Mouse (Mus musculus): Measurements from ENCODE around the gene Uhrf1. TPM values are rescaled to one million over a fixed set of nuclear protein-coding genes. Genes with fewer than 3 reads are reported as not detected.
A peak's percentile ranks its signal among the peaks of the same experiment; 100 is the strongest.

The Uhrf1 gene
- total RNA-seq, 1 experiment from 2014 or later, result 2.4 TPM

DNA sequence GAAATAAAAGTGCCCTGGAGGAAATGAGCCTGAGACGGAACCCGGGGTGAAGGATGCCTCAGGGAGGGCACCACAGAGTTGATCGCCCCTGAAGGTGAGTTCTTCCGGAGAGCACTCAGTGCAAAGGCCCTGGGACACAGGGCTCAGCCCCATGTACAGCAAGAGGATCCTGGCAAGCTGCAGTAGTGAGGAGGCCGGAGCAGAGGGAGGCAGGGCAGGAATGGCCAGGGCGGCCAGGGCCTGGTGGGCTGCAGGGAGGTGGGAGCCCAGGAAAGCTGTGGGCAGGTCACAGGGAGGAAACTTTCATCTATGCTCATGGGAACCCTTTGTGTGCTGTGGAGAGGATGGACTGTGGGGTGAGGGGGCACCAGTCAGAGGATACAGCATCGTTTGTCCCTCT, 29.6 kb upstream of the Uhrf1 start:
- ATAC-seq (ENCODE audit: extremely low read depth, insufficient number of reproducible peaks, low FRiP score, poor library complexity, severe bottlenecking), result no peak

DNA sequence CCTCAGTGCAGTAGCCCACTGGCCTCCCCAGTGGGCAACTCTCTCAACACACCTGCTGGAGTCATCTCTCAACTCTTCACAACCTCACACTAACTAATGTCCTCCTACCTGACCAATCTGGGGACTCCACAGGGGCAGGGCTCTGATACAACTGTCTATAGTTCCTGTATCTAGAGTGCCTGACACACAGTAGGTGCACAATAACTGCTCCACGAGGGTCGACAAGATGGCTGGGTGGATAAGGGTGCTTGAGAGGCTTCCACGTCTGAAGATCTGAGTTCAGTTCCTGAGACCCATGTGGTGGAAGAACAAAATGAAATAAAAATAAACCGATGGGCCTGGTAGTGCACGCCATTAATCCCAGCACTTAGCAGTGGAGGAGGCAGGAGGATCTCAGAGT, 29.1 kb upstream of the Uhrf1 start:
- no peak for ATAC-seq (ENCODE audit: extremely low read depth, insufficient number of reproducible peaks, low FRiP score, poor library complexity, severe bottlenecking)

GRCm38 (mm10) chr17:56275842-56276480, 27.2 kb upstream of the Uhrf1 start:
- no peak for ATAC-seq (ENCODE audit: extremely low read depth, insufficient number of reproducible peaks, low FRiP score, poor library complexity, severe bottlenecking)

DNA sequence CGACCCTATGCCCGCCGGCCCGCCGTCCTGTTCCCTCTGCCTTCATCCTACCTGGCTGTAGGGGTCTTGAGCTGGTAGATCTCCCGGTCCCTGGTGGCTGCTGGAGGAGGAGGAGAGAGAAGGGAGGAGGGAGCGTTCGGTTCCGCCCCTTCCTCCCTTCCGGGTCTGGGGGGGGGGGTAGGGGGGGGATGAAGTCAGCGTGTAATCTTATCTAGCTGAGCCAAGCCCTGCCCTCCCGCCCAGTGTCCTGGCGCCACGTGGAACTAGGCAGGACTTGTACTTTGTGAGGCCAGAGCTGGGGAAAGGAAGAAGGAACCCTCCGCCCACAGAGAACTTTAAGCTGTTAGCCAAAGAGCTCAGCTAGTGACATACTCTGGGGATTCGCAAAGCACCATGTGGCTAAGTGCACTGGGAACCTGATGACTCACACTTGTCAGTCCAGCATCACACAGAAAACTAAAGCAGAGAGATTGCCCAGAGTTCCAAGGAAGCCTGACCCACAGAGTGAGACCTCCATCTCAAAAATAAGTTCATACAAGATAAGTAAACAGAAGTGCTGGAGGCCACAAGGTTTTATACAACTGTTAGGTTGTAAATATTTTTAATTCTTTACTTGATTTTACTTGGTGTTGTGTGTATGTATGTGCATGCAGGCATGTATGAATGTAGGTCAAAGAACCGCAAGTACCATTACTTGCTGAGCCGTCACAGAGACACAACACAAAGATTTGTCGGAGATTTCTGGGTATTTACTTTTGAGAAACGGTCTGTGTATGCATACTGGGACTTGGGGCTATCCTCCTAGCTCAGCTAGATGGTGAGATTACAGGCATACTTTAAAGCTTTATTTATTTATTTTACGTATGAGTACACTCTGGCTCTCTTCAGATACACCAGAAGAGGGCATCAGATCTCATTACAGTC, 26.2 kb upstream of the Uhrf1 start, which contains the start of gene Ticam1:
Gene Ticam1 (minus strand): TSS at position 144 of the 924 bp plus-strand sequence.
- ATAC-seq (ENCODE audit: extremely low read depth, insufficient number of reproducible peaks, low FRiP score, poor library complexity, severe bottlenecking), result peak; percentile 73

- no peak for ATAC-seq (ENCODE audit: extremely low read depth, insufficient number of reproducible peaks, low FRiP score, poor library complexity, severe bottlenecking)
These were observed 25.6 kb upstream of the Uhrf1 start for GRCm38 (mm10) chr17:56277567-56277893.

DNA sequence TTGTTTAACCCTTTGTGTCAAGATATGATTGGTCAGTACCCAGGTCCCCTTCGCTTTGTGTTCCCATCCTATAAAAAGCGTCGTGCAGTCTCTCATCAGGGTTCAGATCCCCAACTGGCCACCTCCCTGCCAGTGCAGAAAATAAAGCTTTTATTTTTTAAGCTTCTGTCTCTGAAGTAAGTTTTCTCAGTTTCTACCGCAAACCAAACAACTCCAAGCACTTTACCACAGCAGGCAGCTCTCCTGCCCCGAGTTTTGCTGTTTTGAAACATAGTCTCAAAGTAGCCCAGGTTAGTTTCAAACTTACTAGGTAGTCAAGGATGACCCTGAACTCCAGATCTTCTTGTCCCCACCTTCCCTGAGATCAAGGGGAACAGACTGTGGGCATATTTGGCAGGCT, 24.8 kb upstream of the Uhrf1 start:
- ATAC-seq (ENCODE audit: extremely low read depth, insufficient number of reproducible peaks, low FRiP score, poor library complexity, severe bottlenecking), result no peak

- ATAC-seq (ENCODE audit: extremely low read depth, insufficient number of reproducible peaks, low FRiP score, poor library complexity, severe bottlenecking), result no peak
These were observed 23.5 kb upstream of the Uhrf1 start for GRCm38 (mm10) chr17:56279481-56280155.

GRCm38 (mm10) chr17:56281193-56281592, 21.9 kb upstream of the Uhrf1 start:
- no peak for ATAC-seq (ENCODE audit: extremely low read depth, insufficient number of reproducible peaks, low FRiP score, poor library complexity, severe bottlenecking)

DNA sequence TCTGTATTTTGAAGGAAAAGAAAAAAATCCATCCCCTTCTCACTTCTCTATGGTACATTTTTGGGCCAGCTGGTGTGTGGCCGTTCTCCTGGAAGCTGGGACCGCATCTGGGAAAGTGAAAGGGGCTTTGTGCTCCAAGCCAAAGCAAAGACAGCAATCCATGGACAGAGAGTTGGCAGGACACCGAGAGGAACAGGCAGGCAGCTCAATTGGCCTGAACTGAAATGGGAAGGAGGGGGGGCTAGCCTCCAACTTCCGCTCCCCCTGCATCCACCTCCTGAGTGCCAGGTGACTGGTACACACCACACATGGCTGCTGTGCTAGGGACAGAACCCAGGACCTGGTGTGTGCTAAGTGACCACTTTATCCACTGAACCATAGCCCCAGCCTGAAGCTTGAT, 20.3 kb upstream of the Uhrf1 start:
- ATAC-seq (ENCODE audit: extremely low read depth, insufficient number of reproducible peaks, low FRiP score, poor library complexity, severe bottlenecking), result no peak

- no peak for ATAC-seq (ENCODE audit: extremely low read depth, insufficient number of reproducible peaks, low FRiP score, poor library complexity, severe bottlenecking)
These were observed 19.8 kb upstream of the Uhrf1 start for GRCm38 (mm10) chr17:56283316-56283715.

- ATAC-seq (ENCODE audit: extremely low read depth, insufficient number of reproducible peaks, low FRiP score, poor library complexity, severe bottlenecking), result no peak
These were observed 17.1 kb upstream of the Uhrf1 start for GRCm38 (mm10) chr17:56285995-56286394.

- ATAC-seq (ENCODE audit: extremely low read depth, insufficient number of reproducible peaks, low FRiP score, poor library complexity, severe bottlenecking), result no peak
These were observed 15.3 kb upstream of the Uhrf1 start for GRCm38 (mm10) chr17:56287830-56288229.

DNA sequence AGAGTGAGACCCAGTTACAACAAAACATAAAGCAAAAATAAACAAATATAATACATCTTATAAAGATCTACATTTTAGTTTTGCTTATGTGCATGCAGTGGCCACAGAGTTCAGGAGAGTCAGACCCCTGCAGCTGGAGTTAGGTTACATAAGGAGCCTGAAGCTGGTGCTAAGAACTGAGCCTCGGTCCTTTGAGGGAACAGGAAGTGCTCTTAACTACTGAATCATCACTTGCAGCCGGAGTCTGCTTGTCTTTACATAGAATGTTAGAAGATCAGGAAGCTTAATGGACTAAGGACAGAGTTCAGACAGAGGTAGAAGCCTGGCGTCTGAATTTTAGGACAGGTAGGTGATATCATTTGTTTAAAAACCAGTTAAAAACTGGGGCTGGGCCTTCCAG, 14.3 kb upstream of the Uhrf1 start:
- no peak for ATAC-seq (ENCODE audit: extremely low read depth, insufficient number of reproducible peaks, low FRiP score, poor library complexity, severe bottlenecking)

GRCm38 (mm10) chr17:56289371-56290331, 13.5 kb upstream of the Uhrf1 start:
- ATAC-seq (ENCODE audit: extremely low read depth, insufficient number of reproducible peaks, low FRiP score, poor library complexity, severe bottlenecking), result no peak

GRCm38 (mm10) chr17:56290388-56291170, 12.5 kb upstream of the Uhrf1 start:
- ATAC-seq (ENCODE audit: extremely low read depth, insufficient number of reproducible peaks, low FRiP score, poor library complexity, severe bottlenecking), result peak; percentile 72

DNA sequence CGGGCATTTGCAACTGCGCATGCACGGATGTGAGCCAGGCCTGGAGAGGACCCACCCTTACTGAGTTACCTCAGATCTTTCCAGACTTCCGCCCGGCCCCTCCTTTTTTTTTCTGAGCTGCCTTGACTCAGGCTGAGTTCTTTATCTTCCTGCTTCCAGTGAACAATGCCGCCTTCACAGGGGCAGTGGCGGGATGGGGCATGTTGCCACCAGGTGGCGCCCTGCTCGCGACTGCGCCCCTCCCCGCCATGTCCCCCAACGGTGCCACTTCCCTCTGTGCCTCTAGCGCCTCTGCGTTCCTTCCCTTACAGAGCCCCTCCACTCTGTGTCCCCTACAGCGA, 12.0 kb upstream of the Uhrf1 start:
- ATAC-seq (ENCODE audit: extremely low read depth, insufficient number of reproducible peaks, low FRiP score, poor library complexity, severe bottlenecking), result peak; percentile 69

DNA sequence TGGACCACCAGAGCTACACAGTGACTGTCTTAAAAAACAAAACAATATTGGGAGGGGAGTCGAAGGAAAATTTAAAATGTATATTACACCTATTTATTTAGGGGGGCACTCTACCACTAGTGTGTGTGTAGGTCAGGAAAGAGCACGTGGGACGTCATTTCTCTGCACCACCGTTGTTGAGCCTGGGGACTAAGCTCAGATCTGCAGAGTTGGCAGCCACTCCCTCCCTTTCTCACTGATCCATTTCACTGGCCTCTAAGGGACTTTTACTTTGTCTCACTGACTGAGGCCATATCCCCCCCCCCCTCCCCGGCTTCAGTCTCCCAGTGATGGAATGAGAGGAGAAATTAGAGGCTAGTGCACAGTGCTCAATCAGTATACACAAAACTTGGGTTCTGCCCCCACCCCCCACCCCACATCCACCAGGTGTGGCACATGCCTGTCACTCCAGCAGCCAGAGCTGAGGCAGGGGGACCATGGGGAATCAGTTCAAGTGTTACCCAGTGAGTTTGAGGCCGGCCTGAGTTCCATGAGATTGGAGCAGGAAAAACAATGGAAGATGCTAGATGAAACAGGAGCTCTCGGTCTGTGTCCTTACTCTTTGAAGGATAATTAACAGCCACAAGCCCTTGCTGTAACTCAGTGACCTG, 11.2 kb upstream of the Uhrf1 start:
- ATAC-seq (ENCODE audit: extremely low read depth, insufficient number of reproducible peaks, low FRiP score, poor library complexity, severe bottlenecking), result no peak
